Mouse (Mus musculus) hindbrain, embryonic 10.5 days (tissue): ENCODE results near the gene Olfr1392. TPM values are rescaled to one million over a fixed set of nuclear protein-coding genes. Genes with fewer than 3 reads are reported as not detected.
A peak's percentile ranks its signal among the peaks of the same experiment; 100 is the strongest.
"Not testable (repeated sequence)": the region's sequence is repeated elsewhere in the genome, so short reads cannot be mapped to it uniquely, and the experiment has no call there.

Source experiments
- DNase-seq: peaks from one replicate; pipeline ENCODE4 v3.0.0-alpha.2; 2017; ENCODE audit warnings: low spot score
- H3K27ac ChIP-seq: fragments of 300-500 bp; sonication (generic); 2 replicates; pipeline ENCODE4 v1.5.1; 2016; ENCODE audit warnings: mild to moderate bottlenecking, moderate library complexity
- H3K27me3 ChIP-seq: fragments of 300-500 bp; sonication (generic); 2 replicates; pipeline ENCODE4 v1.6.1; 2016; ENCODE audit warnings: mild to moderate bottlenecking; ENCODE audit not compliant: poor library complexity, insufficient read depth, severe bottlenecking
- H3K36me3 ChIP-seq: fragments of 300-500 bp; sonication (generic); 2 replicates; pipeline ENCODE4 v1.6.1; 2016; ENCODE audit warnings: mild to moderate bottlenecking, moderate library complexity
- H3K4me1 ChIP-seq: fragments of 300-500 bp; sonication (generic); replicated peaks from 2 replicates; pipeline ENCODE4 v1.6.1; 2016; ENCODE audit warnings: mild to moderate bottlenecking
- H3K4me3 ChIP-seq: fragments of 300-500 bp; sonication (generic); 2 replicates; pipeline ENCODE4 v1.5.1; 2016; ENCODE audit warnings: mild to moderate bottlenecking, moderate library complexity
- H3K9me3 ChIP-seq: fragments of 300-500 bp; sonication (generic); 2 replicates; pipeline ENCODE4 v1.6.1; 2016; ENCODE audit warnings: mild to moderate bottlenecking, moderate library complexity
- WGBS: fragments of 180-500 bp; shearing (Covaris S2); methylation state at CpG from one replicate; pipeline ENCODE4 v1.1.7; 2016; 5-methylcytosine and 5-hydroxymethylcytosine counted together
- polyA plus RNA-seq: library from polyadenylated mRNA; unstranded; fragments of >200 nt; fragmentation: Nextera tagmentation; extraction: Ambion mirVana; gene quantifications from 2 replicates; pipeline ENCODE4 v1.2.1, GENCODE M21; 2016

Olfr1392 gene
- 0.10 TPM in 1 of 2 replicates, not detected in the other for polyA plus RNA-seq

GRCm38 (mm10) chr11:49284982-49285381 lies at the start of gene Olfr1392:
Olfr1392 (plus strand) TSS chr11:49285282.
- DNase-seq, H3K36me3 ChIP-seq, H3K9me3 ChIP-seq, H3K27me3 ChIP-seq, H3K27ac ChIP-seq, H3K4me1 ChIP-seq, H3K4me3 ChIP-seq: not testable (repeated sequence)
- WGBS: 67% methylated on average over 1 of the region's 1 CpGs

GRCm38 (mm10) chr11:49235459-49236207 lies 49.4 kb upstream of the Olfr1392 start:
- Histone ChIP-seq H3K9me3 (no peaks in the 10 kb centered on the region), H3K4me3 (no peak overlapping the region), H3K4me1 (no peaks in the 10 kb centered on the region), H3K36me3 (no peaks in the 10 kb centered on the region), H3K27ac (no peak overlapping the region), H3K27me3 (no peaks in the 10 kb centered on the region)
- WGBS: 74% methylated on average over 3 of the region's 3 CpGs
- no peak for DNase-seq

GRCm38 (mm10) chr11:49236891-49237290 lies 48.2 kb upstream of the Olfr1392 start:
- Histone ChIP-seq H3K4me1 (no peaks in the 10 kb centered on the region), H3K27me3 (no peaks in the 10 kb centered on the region), H3K36me3 (no peaks in the 10 kb centered on the region), H3K4me3 (no peak overlapping the region), H3K27ac (no peak overlapping the region), H3K9me3 (no peaks in the 10 kb centered on the region)
- no peak for DNase-seq
- 81% methylated on average over 1 of the region's 1 CpGs for WGBS

GRCm38 (mm10) chr11:49237532-49237931 lies 47.5 kb upstream of the Olfr1392 start:
- no peaks in the 10 kb centered on the region for H3K9me3 ChIP-seq
- 87% methylated on average over 2 of the region's 2 CpGs for WGBS
- no peak for DNase-seq
- no peaks in the 10 kb centered on the region for H3K36me3 ChIP-seq
- H3K27me3 ChIP-seq: no peaks in the 10 kb centered on the region
- no peak overlapping the region for H3K4me3 ChIP-seq
- no peaks in the 10 kb centered on the region for H3K4me1 ChIP-seq
- no peak overlapping the region for H3K27ac ChIP-seq

GRCm38 (mm10) chr11:49240310-49240709 lies 44.8 kb upstream of the Olfr1392 start:
- Histone ChIP-seq H3K4me1 (peaks cover 19% of the 10 kb centered on the region), H3K27me3 (no peaks in the 10 kb centered on the region), H3K27ac (no peak overlapping the region), H3K9me3 (no peaks in the 10 kb centered on the region), H3K36me3 (no peaks in the 10 kb centered on the region), H3K4me3 (no peak overlapping the region)
- 98% methylated on average over 1 of the region's 1 CpGs for WGBS
- no peak for DNase-seq

GRCm38 (mm10) chr11:49240874-49241273 lies 44.2 kb upstream of the Olfr1392 start:
- H3K27me3 ChIP-seq: no peaks in the 10 kb centered on the region
- H3K27ac ChIP-seq: no peak overlapping the region
- H3K36me3 ChIP-seq: no peaks in the 10 kb centered on the region
- no peaks in the 10 kb centered on the region for H3K9me3 ChIP-seq
- H3K4me3 ChIP-seq: no peak overlapping the region
- peaks cover 24% of the 10 kb centered on the region for H3K4me1 ChIP-seq
- 85% methylated on average over 4 of the region's 4 CpGs for WGBS
- DNase-seq: no peak

- 78% methylated on average over 1 of the region's 1 CpGs for WGBS
- Histone ChIP-seq H3K9me3 (no peaks in the 10 kb centered on the region), H3K4me1 (peaks cover 26% of the 10 kb centered on the region), H3K27me3 (no peaks in the 10 kb centered on the region), H3K36me3 (no peaks in the 10 kb centered on the region), H3K27ac (no peak overlapping the region), H3K4me3 (no peak overlapping the region)
- DNase-seq: no peak
Measured at GRCm38 (mm10) chr11:49241471-49241870, 43.6 kb upstream of the Olfr1392 start.

GRCm38 (mm10) chr11:49242944-49243626 lies 42.0 kb upstream of the Olfr1392 start:
- Histone ChIP-seq H3K27me3 (no peaks in the 10 kb centered on the region), H3K4me1 (peaks cover 36% of the 10 kb centered on the region), H3K9me3 (no peaks in the 10 kb centered on the region), H3K27ac (peak overlapping the region; percentile 89), H3K36me3 (no peaks in the 10 kb centered on the region), H3K4me3 (peak overlapping the region; percentile 67)
- 21% methylated on average over 11 of the region's 11 CpGs for WGBS
- no peak for DNase-seq

- peak; percentile 96 for DNase-seq
- peaks cover 41% of the 10 kb centered on the region for H3K4me1 ChIP-seq
- peak within 1 kb of the TSS; percentile 67 for H3K4me3 ChIP-seq
- no peaks in the 10 kb centered on the region for H3K27me3 ChIP-seq
- H3K27ac ChIP-seq: peak within 1 kb of the TSS; percentile 89
- no peaks in the 10 kb centered on the region for H3K9me3 ChIP-seq
- H3K36me3 ChIP-seq: no peaks in the 10 kb centered on the region
- WGBS: under 1% methylated on average over 56 of the region's 60 CpGs
Measured at GRCm38 (mm10) chr11:49243727-49244594, 41.1 kb upstream of the Olfr1392 start, which contains the start of gene Mgat1. Mgat1 (plus strand) TSS chr11:49244191.

GRCm38 (mm10) chr11:49244595-49244930 lies 40.5 kb upstream of the Olfr1392 start:
- Histone ChIP-seq H3K27me3 (no peaks in the 10 kb centered on the region), H3K27ac (peak overlapping the region; percentile 89), H3K4me3 (peak overlapping the region; percentile 67), H3K4me1 (peaks cover 46% of the 10 kb centered on the region), H3K9me3 (no peaks in the 10 kb centered on the region), H3K36me3 (no peaks in the 10 kb centered on the region)
- DNase-seq: no peak
- WGBS: under 1% methylated on average over 4 of the region's 4 CpGs

GRCm38 (mm10) chr11:49245176-49245575 lies 39.9 kb upstream of the Olfr1392 start:
- no peak for DNase-seq
- 17% methylated on average over 7 of the region's 7 CpGs for WGBS
- Histone ChIP-seq H3K27ac (peak overlapping the region; percentile 89), H3K9me3 (no peaks in the 10 kb centered on the region), H3K4me1 (peaks cover 52% of the 10 kb centered on the region), H3K4me3 (peak overlapping the region; percentile 67), H3K36me3 (no peaks in the 10 kb centered on the region), H3K27me3 (no peaks in the 10 kb centered on the region)

GRCm38 (mm10) chr11:49245634-49246415 lies 39.3 kb upstream of the Olfr1392 start:
- no peak for DNase-seq
- 41% methylated on average over 12 of the region's 12 CpGs for WGBS
- Histone ChIP-seq H3K4me3 (peak overlapping the region; percentile 67), H3K27ac (no peak overlapping the region), H3K36me3 (no peaks in the 10 kb centered on the region), H3K9me3 (no peaks in the 10 kb centered on the region), H3K27me3 (no peaks in the 10 kb centered on the region), H3K4me1 (peaks cover 59% of the 10 kb centered on the region)
